Mouse (Mus musculus) embryonic facial prominence, embryonic 11.5 days (tissue): ENCODE measurements at regions not wholly inside any gene's neighbourhood (a gene's known extent, or its start where the extent isn't known, plus 50 kb on each side); places are given as distances from the start of the nearest gene placed in this dataset.

Experiments used
- ATAC-seq: fragments of 200-750 bp; cut with Nextera tagmentation; replicated peaks from 2 replicates; pipeline ENCODE4 v1.8.0; 2017; ENCODE audit warnings: low read depth; ENCODE audit not compliant: insufficient number of reproducible peaks, low FRiP score, low TSS enrichment
- DNase-seq: peaks from one replicate; pipeline ENCODE4 v3.0.0-alpha.2; 2015; ENCODE audit warnings: low spot score
- H3K27ac ChIP-seq: fragments of 300-500 bp; sonication (generic); replicated peaks from 2 replicates; pipeline ENCODE4 v1.5.1; 2014; ENCODE audit warnings: mild to moderate bottlenecking, low read depth, low read length, control low read depth
- H3K27me3 ChIP-seq: fragments of 300-500 bp; sonication (generic); 2 replicates; pipeline ENCODE4 v1.6.1; 2014; ENCODE audit warnings: mild to moderate bottlenecking, low read length, moderate library complexity, mixed read lengths; ENCODE audit not compliant: control insufficient read depth, insufficient read depth
- H3K36me3 ChIP-seq: fragments of 300-500 bp; sonication (generic); replicated peaks from 2 replicates; pipeline ENCODE4 v1.6.1; 2014; ENCODE audit warnings: low read depth, mild to moderate bottlenecking, low read length, moderate library complexity, mixed read lengths; ENCODE audit not compliant: control insufficient read depth, insufficient read depth
- H3K4me1 ChIP-seq: fragments of 300-500 bp; sonication (generic); 2 replicates; pipeline ENCODE4 v1.6.1; 2014; ENCODE audit warnings: low read length, mixed read lengths; ENCODE audit not compliant: control insufficient read depth, insufficient read depth
- H3K4me2 ChIP-seq: fragments of 300-500 bp; sonication (generic); 2 replicates; pipeline ENCODE4 v1.6.1; 2014; ENCODE audit warnings: low read depth, mild to moderate bottlenecking, control low read depth, low read length, moderate library complexity
- H3K4me3 ChIP-seq: fragments of 300-500 bp; sonication (generic); 2 replicates; pipeline ENCODE4 v1.5.1; 2014; ENCODE audit warnings: low read depth, low read length, control low read depth
- H3K9ac ChIP-seq: fragments of 300-500 bp; sonication (generic); replicated peaks from 2 replicates; pipeline ENCODE4 v1.6.1; 2014; ENCODE audit warnings: mild to moderate bottlenecking, control low read depth, low read length
- H3K9me3 ChIP-seq: fragments of 300-500 bp; sonication (generic); replicated peaks from 2 replicates; pipeline ENCODE4 v1.6.1; 2016; ENCODE audit warnings: mild to moderate bottlenecking, low read length, inconsistent platforms, mixed read lengths; ENCODE audit not compliant: control insufficient read depth
- WGBS: fragments of 180-500 bp; shearing (Covaris S2); extraction: QIAGEN DNeasy Blood & Tissue Kit; methylation state at CpG from one replicate; pipeline ENCODE4 v1.1.7; 2014; 5-methylcytosine and 5-hydroxymethylcytosine counted together

DNA sequence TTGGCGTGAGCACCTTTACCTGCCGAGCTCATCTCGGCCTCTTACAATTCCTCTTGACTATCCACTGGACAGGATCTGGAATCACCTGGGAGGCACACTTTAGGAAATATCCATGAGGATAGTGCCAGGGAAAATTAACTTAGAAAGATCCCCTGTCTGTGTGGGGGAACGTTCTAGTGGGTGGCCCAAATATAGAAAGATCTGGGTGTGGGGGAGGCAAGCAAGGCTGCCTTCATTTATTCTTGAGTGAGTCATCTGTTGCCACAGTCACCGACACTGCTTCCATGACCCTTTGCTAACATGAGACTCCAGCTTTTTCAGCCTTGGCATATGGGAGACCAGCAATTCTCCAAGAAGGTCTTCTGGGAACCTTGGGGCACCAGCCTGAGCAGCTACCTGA, 80.1 kb upstream of the Sesn3 start:
- 87% methylated on average over 5 of the region's 5 CpGs for WGBS
- Histone ChIP-seq H3K27me3 (no peaks in the 10 kb centered on the region), H3K4me1 (no peaks in the 10 kb centered on the region), H3K27ac (no peak overlapping the region), H3K36me3 (no peaks in the 10 kb centered on the region), H3K4me3 (no peak overlapping the region), H3K9ac (no peak overlapping the region), H3K4me2 (no peak overlapping the region), H3K9me3 (no peaks in the 10 kb centered on the region)
- DNase-seq (no peak), ATAC-seq (no peak)

DNA sequence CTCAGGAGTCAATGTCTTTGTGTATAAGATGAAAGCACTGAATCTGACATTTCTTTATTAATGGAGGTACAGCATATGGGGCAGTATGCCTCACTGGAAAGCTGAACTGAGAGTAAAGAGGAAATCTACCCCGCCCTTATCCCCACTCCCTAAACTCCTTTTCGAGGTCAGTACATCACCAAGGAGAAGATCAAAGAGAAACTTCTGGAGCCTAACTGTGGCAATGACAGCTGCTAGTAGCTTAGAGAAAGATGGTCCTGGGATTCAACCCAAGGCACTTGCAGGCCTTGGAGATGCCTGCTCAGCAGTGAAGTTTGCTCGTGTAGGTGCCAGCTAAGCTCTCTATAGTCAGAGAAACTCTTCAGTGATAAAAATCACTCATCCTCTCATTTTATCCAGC, 75.8 kb upstream of the Sesn3 start:
- Histone ChIP-seq H3K9ac (no peak overlapping the region), H3K4me2 (no peak overlapping the region), H3K36me3 (no peaks in the 10 kb centered on the region), H3K27me3 (no peaks in the 10 kb centered on the region), H3K4me1 (no peaks in the 10 kb centered on the region), H3K4me3 (no peak overlapping the region), H3K27ac (no peak overlapping the region), H3K9me3 (no peaks in the 10 kb centered on the region)
- DNase-seq: no peak
- no peak for ATAC-seq
- 81% methylated on average over 3 of the region's 3 CpGs for WGBS

DNA sequence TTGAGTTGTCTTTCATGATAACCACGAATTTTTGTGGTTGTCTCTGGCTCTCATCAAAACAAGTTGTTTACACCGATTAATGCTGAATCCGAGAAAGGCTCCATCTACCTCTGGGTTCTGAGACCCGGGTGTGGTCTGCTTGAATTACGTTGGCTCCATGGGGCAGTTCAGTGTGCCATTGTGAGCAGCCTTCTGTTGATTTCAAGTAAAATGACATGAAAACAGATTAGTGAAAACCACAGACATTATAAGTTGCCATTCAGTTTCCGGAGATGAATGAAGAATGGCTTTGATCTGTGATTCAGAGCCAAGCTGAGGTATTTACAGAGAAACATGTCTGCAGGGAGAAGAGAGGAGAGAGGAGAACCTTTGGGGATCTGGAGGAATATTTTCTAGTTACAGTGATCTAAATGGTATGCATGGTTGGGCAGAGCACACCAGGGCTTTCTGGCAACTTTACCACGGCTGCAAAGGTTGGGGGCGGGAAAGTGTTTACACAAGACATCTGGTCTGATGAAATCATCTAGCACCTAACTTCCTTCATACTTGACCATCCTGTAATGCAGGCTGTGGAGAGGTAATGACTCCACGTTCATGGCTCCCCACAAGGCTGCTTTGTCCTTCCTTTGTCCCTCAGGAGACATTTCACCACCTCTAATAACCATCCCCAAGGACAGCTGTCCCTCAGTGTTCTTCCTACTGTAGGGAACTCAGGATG, 74.7 kb upstream of the Sesn3 start:
- Histone ChIP-seq H3K4me3 (no peak overlapping the region), H3K36me3 (no peaks in the 10 kb centered on the region), H3K27me3 (no peaks in the 10 kb centered on the region), H3K27ac (no peak overlapping the region), H3K9ac (no peak overlapping the region), H3K4me1 (no peaks in the 10 kb centered on the region), H3K4me2 (no peak overlapping the region), H3K9me3 (no peaks in the 10 kb centered on the region)
- 58% methylated on average over 9 of the region's 9 CpGs for WGBS
- no peak for DNase-seq
- no peak for ATAC-seq

DNA sequence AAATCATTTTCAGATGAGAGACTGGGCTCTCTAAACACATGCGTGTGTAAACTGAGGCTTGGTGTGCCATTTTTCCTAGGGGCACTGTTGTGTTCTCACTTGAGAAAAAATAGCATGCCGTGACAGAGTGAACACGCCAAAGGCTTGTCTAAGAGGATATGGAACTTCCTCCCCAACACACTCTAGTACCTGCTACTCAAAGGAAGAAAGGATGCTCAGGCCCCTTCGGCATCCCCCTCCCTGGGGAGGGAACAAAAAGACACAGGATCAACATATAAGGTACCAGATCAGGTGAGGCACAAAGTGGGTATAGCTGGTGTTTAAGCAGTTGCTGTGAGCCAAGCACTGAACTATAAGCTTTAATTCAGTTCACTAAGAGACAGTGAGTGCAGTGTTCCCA, 74.0 kb upstream of the Sesn3 start:
- Histone ChIP-seq H3K4me2 (no peak overlapping the region), H3K4me3 (no peak overlapping the region), H3K36me3 (no peaks in the 10 kb centered on the region), H3K9ac (no peak overlapping the region), H3K4me1 (no peaks in the 10 kb centered on the region), H3K9me3 (no peaks in the 10 kb centered on the region), H3K27me3 (no peaks in the 10 kb centered on the region), H3K27ac (no peak overlapping the region)
- no peak for ATAC-seq
- WGBS: 85% methylated on average over 4 of the region's 4 CpGs
- no peak for DNase-seq

DNA sequence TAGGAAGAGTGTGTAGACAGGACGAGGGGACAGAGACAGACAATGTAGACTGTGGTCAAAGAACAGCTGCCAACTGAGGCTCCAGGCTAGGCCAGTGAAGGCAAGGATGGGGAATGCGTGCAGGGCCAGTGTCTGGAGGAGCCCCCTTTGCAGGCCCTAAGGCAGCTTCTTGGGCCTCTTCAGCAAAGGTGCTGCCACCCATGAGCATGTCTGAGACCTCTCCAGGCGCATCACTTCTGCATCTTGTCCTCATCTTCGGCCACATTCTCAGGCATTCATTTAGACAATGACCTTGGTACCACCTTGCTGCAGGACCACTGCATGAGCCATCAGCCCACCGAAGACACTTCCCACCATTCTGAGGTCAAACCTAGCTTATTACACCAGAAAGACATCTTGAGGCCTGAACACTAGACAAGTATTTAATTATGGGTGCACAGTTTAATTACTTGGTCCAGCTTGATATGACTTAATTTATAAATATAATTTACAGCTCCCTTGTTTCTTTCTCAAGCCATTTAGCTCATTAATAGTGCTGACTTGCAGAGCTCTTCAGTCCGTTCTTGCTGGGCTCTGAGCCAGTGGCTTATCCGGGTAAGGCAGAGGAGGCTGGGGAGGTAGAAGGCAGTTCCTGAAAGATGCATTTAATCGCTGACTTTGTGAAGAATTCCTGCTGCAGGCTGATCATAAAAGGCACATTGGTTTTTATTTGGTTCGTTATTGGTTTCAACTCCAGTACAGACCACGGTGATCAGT, 72.1 kb upstream of the Sesn3 start:
- H3K4me2 ChIP-seq: no peak overlapping the region
- DNase-seq: no peak
- H3K27me3 ChIP-seq: no peaks in the 10 kb centered on the region
- no peak overlapping the region for H3K27ac ChIP-seq
- WGBS: 89% methylated on average over 10 of the region's 10 CpGs
- no peak for ATAC-seq
- H3K4me1 ChIP-seq: no peaks in the 10 kb centered on the region
- H3K36me3 ChIP-seq: no peaks in the 10 kb centered on the region
- H3K9me3 ChIP-seq: no peaks in the 10 kb centered on the region
- no peak overlapping the region for H3K4me3 ChIP-seq
- H3K9ac ChIP-seq: no peak overlapping the region

DNA sequence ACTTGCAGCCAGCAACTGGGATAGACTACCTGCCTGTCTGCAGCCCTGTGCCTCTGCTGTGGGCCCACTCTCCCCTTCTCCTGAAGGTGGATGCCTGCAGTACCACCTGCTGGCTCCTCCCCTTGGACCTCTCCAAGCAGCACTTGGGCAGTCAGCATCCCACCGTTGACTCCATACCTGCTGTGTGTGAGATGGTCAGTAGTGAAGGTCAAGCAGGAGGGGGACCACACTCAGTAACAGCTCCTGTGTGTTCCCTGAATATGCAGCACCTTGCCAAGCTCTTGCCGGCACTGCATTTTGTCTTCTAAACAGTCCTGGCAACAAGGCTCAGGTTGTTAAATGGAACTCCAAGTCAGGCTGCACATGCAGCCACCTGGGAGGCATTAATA, 71.6 kb upstream of the Sesn3 start:
- no peaks in the 10 kb centered on the region for H3K27me3 ChIP-seq
- ATAC-seq (no peak), DNase-seq (no peak)
- no peak overlapping the region for H3K4me2 ChIP-seq
- no peaks in the 10 kb centered on the region for H3K36me3 ChIP-seq
- H3K27ac ChIP-seq: no peak overlapping the region
- 80% methylated on average over 2 of the region's 2 CpGs for WGBS
- H3K9ac ChIP-seq: no peak overlapping the region
- H3K4me3 ChIP-seq: no peak overlapping the region
- no peaks in the 10 kb centered on the region for H3K4me1 ChIP-seq
- H3K9me3 ChIP-seq: no peaks in the 10 kb centered on the region

DNA sequence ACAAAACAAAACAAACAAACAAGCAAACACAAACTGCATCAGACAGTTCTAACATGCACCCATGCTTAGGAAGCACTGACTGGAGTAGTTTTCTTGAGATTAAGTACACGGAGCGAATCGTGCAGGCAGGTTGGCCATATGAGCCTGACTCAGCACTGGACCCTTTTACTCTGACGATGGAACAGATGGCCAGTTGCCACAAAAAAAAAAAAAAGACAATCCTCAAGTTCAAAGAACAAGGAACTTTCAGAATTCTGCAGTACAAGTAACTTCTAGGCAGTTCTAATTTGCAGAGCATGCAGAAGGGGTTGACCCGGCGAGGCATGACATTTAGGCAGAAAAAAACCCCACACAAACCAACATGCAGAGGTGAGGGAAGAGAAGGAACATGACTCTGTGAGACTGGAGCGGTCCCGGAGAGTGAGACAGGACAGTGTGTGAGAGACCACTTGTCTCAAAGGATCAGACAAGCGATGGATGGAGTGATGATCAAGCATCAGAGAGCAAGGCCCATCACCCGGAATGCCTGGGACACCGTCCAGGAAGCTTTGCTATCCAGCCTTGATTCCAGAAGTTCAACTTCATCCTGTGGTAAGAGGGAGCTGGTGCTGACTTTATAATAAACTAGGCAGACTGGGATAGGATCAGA, 71.0 kb upstream of the Sesn3 start:
- Histone ChIP-seq H3K36me3 (no peaks in the 10 kb centered on the region), H3K4me1 (no peaks in the 10 kb centered on the region), H3K9ac (no peak overlapping the region), H3K27me3 (no peaks in the 10 kb centered on the region), H3K9me3 (no peaks in the 10 kb centered on the region), H3K27ac (no peak overlapping the region), H3K4me3 (no peak overlapping the region), H3K4me2 (no peak overlapping the region)
- 83% methylated on average over 11 of the region's 11 CpGs for WGBS
- ATAC-seq: no peak
- DNase-seq: no peak

DNA sequence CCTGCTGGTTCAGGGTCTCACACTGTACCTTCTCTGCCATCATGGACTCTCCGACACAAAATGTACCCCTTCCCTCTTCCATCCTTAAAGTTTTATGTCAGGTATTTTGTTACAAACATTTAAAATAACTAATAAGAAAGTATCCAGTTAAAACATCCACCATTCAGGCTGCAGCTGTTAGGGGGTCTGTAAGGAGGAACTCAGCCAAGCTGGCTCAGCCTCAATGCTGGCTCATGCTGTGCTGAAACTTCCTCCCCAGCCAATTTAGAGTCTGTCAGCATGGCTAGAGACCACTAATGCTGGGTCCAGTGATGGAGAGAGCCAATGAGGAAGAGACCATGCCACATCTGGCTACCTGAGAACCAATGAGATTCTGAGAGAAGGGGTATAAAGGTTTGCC, 70.0 kb upstream of the Sesn3 start:
- H3K36me3 ChIP-seq: no peaks in the 10 kb centered on the region
- H3K4me2 ChIP-seq: no peak overlapping the region
- no peak overlapping the region for H3K9ac ChIP-seq
- H3K9me3 ChIP-seq: no peaks in the 10 kb centered on the region
- no peak for ATAC-seq
- no peak for DNase-seq
- H3K4me3 ChIP-seq: no peak overlapping the region
- WGBS: 91% methylated on average over 1 of the region's 1 CpGs
- no peaks in the 10 kb centered on the region for H3K4me1 ChIP-seq
- no peaks in the 10 kb centered on the region for H3K27me3 ChIP-seq
- H3K27ac ChIP-seq: no peak overlapping the region
